Mouse (Mus musculus): ENCODE results near the gene Barx1.

The Barx1 gene

DNA sequence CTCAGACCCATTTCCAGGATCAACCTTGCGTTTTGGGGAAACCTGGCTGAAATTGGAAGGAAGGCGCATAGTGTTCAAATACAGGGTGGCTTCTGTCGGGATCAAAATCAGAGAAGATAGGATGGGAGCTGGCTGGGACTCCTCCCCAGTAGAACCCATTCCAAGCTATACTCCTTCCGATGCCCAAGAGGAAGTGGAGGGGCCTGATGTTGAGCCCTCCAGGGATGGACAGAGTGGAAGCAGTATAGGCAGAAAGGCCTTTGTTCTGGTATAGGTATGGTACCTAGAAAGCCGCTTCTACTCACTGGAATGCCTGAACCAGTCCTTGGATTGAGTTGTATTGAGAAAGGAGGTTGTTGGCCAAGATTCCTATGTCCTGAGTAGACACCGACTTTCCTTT lies 2.1 kb upstream of the Barx1 start:
- no peak for DNase-seq

DNA sequence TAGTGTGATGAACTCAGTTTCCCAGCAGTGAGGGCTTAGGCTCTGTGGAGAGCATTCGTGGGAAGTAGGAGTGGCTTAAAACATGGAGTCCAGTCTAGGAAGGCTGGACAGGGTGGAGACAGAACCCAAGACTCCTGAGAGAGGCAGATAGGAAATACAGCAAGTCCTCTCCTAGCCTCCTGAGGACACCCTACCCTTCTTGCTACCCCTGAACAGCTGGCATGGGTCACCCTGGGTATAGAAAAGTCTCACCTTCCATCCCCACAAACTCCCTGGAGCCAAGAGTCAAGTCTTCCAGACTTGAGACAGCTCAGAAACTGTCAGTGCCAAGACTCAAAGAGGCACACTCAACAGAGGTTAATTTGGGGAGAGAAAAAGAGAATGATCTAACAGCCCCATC lies 1.2 kb upstream of the Barx1 start:
- no peak for DNase-seq

DNA sequence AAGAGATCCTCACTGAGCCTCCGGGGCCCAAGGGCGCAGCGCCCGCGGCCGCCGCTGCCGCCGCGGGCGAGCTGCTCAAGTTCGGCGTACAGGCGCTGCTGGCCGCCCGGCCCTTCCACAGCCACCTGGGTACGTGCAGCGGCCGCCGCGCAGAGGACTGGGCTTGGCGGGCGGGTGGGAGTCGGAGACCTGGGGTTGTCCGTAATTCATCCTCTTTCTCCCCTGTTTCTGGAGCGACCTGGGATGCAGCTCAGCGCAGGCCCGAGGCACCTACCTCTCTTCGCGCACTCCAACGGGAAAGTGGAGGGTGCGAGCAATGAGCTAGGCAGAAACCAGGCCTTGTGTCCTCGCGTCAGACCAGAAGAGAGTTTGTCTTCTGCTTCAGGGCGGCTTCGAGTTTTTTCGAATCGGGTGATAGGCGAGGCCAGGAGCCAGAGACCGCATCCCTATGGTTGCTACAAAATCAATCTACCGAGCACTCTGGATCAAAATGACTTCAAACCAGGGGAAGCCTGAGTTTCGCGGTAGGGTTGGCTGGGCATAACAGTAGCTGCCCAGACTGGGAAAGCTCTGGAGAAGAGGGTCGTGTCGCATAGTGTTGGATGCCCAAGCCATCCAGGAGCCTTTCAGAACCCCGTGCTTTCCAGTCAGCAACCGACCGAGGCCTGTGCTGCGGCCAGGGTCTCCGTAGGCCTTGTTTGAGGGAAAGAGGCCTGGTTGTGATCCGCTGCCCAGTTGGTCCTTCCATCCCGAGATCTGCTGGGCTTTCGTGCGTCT lies 601 bp downstream of the Barx1 start:
- DNase-seq, result no peak

DNA sequence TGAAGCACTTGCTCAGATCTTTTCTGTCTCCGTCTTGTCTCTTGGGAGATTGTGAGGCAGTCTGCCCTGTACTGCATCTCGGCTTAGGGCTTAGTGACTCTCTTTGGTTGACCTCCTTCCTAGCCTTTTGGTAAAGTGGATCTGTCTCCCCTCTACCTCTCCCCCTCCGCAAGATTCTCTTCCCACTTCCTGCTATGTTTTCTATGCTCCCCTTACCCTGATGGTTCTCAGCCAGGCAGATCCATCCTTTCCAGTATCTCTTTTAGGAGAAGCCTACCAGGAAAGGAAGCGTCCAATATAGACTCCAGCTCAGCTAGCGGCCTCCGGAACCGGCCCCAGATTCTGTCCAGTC lies 1.2 kb downstream of the Barx1 start:
- no peak for DNase-seq

DNA sequence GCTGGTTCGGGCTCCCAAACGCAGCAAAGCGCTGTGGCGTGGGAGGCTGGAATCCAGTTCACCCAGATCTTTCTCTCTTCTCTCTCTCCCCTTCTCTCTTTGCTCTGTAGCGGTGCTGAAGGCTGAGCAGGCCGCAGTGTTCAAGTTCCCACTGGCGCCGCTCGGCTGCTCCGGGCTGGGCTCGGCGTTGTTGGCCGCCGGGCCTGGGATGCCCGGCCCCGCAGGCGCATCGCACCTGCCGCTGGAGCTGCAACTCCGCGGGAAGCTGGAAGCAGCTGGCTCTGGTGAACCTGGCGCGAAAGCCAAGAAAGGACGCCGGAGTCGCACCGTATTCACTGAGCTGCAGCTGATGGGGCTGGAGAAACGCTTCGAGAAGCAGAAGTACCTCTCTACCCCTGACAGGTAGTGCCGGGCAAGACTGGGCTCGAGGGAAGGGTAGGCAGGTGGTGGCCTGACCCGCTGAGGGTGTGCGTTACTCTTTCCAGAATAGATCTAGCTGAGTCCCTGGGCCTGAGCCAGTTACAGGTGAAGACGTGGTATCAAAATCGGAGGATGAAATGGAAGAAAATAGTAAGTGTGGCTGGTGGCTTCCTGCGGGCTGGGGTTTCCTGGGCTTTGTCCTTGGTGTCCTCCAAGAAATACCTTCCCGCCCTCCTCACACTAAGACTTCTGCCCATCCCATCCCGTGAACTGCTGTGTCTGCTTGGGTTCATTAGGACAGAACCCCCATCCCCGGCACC lies 2.3 kb downstream of the Barx1 start:
- no peak for DNase-seq

DNA sequence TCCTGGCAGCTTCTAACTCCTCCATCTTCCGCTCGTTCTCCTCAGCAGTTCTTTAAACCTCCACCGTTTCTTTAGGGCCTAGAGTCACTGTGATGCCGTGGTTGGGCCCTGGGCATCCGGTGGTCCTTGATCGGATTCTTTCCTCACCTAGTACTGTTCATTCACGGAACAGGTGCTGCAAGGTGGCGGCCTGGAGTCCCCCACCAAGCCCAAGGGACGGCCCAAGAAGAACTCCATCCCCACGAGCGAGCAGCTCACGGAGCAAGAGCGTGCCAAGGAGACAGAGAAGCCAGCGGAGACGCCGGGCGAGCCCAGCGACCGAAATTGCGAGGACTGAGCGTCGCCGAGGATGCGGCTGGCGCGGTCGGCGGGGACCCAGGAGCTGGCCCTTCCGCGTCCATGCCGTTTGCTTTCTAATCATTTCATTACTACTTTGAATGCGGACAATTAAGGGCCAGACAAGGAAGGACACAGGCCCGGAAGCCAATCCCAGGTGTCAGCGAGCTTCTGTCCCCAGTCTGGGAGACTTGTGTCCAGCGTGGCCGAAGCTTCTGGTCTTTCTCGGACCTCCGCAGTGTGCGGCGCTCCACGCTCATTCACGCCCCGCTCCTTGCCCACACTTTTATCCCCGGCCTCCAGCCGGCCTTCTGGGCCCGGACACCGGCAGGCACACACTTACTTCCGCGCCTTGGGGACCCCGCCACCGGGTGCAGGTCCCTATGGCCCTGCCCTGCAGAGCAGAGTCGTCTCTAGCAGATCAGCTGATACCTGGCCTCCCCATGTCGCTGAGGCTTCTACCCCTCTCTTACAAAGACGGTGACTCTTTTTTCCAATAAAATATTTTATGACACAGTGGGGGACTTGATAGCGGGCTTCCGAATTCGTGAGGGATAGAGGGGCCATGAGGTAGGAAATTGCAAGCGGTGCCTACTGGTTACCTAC lies 3.1 kb downstream of the Barx1 start:
- DNase-seq, result no peak

DNA sequence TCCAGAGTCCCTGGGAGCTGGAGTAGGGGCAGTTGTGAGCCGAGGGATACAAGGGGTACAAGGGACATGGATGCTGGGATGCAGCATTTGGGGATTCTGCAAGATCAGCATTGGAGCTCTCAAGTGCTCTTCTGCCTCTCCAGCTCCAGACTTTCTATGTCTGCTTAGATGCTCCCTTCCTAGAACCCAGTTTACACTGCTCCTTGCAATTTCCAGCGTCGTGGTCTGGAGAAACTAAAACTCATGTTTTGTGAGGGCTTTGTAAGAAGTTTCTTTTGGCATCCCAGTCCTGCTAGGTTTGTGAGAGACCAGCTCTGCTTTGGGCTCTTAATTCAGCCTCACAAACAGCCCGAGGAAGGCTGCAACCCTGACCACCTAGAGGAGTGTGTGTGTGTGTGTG lies 4.7 kb downstream of the Barx1 start:
- no peak for DNase-seq

DNA sequence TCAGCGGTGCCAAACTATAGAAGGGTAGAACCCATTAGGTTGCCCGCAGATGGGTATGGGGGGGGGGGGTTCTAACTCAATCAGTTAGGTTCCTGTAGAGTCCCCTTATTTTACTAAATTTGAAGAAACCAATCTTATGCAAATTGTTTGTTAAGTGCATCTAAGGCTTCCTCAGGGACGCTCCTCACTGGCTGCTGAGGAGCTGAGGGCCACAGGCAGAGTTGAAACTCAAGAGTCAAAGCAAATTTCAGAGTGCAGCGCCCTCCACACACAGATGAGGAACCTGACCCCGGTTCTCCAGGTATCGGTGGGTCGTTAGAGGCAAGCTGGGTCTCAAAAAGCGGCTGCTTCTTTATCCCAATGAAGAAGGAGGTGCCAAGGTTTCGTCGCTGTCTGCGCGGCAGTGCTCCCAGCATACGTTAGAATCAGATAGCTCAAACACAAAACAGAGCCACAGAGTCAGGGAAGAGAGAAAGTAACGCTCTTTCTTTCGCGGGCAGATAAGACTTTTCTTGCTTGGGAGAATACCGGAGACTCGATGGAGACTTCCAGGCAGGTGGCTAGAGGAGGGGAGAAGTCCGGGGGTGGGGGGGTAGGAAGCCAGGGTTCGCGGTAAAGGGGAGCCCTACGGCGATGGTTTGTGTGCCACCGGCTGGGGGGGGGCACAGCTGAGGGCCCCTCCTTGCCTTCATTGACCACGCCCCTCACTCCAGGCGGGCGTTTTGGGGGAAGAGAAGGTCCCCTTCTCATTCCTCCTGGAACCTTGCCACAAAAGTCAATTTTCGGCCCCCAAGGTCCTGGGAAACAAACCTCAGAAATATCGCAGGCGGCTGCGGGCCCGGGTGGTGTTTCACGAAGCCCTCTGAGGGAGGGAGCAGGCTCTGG lies 5.5 kb downstream of the Barx1 start:
- no peak for DNase-seq

DNA sequence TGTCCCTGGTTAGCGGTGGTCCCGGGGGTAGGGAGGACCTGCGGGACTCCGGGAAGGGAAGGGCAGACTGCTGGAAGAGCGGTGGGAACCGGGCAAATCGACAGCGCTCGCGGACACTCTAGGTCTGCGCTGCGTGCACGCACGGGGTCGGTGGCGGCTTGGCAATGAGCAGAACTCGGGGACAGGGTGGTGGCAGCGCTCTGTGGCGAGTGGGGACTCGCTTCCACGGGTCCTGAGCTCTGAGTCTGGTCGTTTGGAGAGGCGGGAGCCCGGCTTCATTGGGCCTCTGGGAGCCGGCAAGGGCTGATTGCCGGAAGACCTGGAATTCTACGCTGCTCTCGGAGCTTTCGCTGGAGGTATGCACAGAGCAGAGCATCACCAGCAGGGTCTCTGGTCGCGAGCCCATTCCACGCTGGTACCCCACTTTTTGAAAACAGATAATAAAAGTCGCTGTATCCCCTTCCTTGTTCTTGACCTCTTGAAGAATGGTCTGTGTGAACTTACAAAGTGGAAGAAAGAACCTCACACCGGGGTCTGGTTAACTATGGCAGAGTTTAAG lies 6.3 kb downstream of the Barx1 start:
- no peak for DNase-seq

DNA sequence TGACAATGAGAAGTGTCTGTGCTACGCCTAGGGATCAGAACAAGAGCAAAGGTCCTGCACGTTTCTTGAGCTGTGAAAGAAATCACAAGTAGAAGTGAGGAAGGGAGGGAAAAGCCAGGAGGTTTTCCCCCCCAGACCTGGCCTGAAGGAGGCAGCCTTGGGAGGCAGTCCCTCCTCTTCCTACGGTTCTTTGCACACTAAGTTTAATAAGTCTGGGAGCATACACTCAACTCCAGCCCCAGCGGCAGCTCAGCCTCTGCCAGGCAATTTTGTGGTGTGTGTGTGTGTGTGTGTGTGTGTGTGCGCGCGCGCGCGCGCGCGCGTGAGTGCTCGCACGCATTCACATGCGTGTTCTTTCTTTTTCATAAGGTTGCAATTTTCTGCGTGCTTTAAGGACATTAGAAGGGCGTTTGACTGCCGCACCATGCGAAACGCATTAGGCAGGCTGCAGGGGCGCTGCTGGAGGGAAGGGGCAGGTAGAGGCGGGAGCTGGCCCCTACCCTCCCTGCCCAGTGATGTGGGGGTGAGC lies 9.6 kb downstream of the Barx1 start:
- no peak for DNase-seq

DNA sequence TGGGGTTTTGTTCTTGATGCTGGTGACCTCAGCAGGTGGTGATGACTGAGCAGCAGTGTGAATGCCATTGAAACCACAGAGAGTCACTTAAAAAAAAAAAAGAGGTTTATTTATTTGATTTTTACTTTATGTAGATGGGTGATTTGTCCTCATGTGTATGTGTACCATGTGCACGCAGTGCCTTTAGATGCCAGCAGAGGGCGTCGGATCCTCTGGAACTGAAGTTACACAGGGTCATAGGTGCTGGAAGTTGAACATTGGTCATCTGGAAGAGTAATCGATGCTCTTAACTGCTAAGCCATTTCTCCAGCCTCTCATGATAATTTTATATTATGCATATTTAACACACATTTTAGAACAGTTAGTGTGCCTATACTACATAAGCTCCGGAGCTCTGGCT lies 11.8 kb downstream of the Barx1 start:
- no peak for DNase-seq

DNA sequence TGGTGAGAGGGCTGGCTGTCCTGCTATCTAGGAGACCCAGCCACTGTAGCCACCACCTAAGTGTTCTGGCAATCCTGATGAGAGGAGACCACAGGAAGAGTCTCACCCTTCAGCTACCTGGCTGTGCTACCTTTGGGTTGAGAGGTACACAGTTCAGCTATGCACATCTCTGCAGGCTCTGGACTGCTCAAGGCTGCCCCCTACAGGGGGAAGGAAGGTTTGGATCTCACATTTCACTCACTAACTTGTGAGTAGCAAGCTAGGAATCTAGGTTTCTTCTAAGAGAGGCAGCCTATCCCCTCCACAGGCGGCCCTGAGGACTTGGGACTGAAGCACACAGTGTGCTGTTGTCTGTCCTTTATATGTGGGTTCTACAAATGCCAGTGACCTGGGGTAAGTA lies 16.6 kb downstream of the Barx1 start:
- peak; percentile 46 for DNase-seq

DNA sequence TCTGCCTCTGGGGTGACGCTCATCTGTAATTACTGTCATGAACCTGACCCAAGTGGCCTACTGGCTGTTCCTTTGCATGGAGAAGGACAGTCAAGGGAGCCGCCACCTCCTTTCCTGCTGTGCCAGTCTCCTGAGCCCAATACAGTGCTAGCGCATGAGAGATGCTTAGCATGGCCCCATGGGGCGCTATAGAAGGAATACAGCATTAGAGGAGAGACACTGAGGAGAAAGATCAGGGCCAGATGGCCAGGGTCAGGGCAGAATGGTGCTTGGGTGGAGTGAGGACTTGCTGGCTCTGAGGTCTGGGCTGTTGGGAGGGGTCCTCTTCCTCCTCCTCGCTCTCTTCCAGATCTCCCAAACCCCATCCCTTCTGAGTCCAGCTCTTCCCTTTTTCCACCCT lies 23.9 kb downstream of the Barx1 start:
- DNase-seq, result no peak

DNA sequence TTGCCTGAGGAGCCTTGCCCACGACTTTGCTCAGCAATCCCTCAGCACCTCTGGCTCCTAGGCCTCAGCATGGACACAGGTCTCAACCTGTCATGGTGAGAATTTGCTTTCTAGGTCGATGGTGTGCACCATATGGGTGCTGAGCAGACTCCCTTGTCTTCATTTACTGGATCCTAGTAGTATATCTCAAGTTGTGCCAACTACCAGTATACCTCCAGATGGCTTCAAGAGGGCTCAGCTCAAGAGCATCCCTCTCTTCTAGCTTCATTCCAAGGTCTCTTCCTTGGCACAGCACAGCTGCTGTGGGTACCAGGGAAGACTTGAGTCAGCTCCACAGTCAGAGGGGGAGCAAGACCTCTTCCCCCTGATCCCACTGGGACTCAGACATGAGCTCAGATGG lies 29.2 kb downstream of the Barx1 start:
- DNase-seq, result no peak

DNA sequence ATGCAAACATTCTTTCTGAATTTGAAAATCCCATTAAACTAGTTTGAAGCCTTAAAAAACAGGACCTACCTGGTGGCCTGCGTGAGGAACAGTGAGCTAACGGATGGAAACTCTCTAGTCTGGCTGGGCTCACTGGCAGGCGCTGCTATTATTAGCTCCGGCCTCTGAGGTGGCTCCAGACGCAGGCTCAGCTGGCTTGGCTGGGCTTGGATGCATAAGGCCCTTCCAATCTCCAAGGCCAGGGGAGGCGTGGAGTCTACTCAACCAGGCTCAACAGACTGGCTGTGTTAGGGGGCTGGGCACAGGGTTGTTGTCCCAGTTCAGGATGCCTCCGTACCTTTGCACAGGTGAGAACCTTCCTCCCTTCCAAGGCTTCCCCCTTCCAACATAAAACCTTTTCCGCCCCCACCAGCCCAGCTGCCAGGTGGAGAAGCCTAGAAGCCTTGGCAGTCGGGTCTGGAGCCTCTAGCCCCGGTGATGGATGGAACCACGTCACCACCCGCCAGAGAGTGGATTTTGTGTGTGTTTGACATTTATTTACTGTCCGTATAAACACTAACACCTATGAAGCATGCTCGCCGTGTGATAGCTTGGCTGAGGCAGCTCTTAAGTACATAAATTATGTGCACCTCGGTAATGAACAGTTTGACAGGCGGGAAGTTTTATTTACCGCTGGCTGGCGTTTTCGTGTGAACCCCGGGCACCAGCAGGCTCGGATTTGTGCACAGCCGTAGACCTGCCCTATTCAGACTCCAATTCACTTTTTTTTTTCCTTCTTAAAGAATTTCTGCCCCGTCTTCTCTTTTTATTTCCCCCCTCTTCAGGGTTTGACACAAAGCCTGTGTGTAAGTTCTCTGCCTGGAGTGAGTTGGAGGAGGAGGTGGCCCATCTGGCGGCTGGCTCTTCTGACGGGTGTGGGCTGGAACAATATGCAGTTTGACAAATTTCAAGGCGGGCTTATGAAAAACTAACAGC lies 31.6 kb downstream of the Barx1 start:
- DNase-seq, result no peak

DNA sequence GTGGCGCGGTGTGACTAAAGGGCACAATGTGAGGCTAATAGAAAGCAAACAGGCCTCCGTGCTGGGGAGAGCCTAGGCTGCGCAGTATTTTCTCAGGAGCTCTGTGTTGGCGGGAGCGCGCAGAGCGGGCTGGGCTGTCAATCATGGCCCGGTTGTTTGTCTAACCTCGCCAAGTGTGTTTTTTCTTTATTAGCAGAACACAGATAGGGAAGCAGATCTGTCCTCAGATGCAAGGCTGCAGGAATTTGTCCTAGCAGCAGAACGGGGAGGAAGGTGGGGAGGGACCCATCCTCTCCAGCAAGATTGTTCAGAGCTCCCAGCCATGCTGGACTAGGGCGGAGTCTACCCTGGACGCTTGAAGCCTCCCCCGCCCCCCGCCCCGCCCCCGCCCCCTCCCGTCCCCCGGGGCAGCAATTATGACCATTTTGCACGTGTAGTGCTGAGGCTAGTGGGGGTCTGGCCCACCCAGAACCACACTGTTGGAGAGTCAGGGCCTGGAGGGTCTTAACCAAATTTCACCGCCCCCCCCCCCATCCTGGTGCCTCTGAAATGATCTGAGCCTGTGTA lies 43.7 kb downstream of the Barx1 start:
- no peak for DNase-seq

DNA sequence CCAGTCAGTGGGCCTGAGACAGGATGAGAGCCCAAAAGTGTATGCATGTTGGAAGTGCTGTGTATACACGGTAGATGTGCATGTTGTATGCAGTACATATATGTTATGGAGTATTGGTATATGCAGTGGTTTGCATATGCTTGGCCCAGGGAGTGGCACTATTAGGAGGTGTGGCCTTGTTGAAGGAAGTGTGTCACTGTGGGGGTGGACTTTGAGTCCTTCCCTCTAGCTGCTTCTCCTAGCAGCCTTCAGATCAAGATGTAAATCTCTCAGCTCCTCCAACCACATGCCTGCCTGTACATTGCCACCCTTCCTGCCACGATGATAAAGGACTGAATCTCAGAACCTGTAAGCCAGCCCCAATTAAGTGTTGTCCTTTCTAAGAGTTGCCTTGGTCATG lies 49.9 kb downstream of the Barx1 start:
- no peak for DNase-seq

DNA sequence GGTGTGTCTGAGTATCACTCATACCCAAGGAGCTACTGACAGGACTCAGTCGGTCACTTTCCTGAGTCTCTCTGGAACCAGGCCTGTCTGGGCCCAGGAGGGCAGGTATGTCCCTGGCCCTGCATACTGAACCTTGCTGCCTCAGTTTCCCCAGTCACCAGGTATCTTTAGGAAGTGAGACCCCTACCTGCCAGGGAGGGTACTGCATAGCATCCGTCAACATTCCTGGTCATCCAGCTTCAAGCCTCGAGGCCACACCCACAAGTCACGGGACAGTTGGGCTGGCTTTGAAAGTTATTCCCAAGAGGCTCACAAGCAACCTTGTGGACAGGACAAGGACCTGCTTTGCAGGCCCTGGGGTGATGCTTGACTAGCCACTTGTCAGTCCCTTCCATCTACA lies 53.3 kb downstream of the Barx1 start:
- DNase-seq, result no peak
